Mouse (Mus musculus) midbrain, embryonic 16.5 days (tissue): ENCODE data around the gene Fgf5. TPM values are rescaled to one million over a fixed set of nuclear protein-coding genes. Genes with fewer than 3 reads are reported as not detected.
A peak's percentile ranks its signal among the peaks of the same experiment; 100 is the strongest.

Experiments
- ATAC-seq: fragments of 200-750 bp; cut with Nextera tagmentation; 2 replicates; pipeline ENCODE4 v1.8.0; 2017; ENCODE audit warnings: moderate TSS enrichment
- H3K27ac ChIP-seq: fragments of 300-500 bp; sonication (generic); 2 replicates; pipeline ENCODE4 v1.5.1; 2014; ENCODE audit warnings: mild to moderate bottlenecking, low read length, mixed read lengths
- H3K27me3 ChIP-seq: fragments of 300-500 bp; sonication (generic); 2 replicates; pipeline ENCODE4 v1.6.1; 2014; ENCODE audit warnings: low read depth, low read length, mixed read lengths; ENCODE audit not compliant: control insufficient read depth, insufficient read depth
- H3K36me3 ChIP-seq: fragments of 300-500 bp; sonication (generic); 2 replicates; pipeline ENCODE4 v1.6.1; 2014; ENCODE audit warnings: mild to moderate bottlenecking, low read length, moderate library complexity, mixed read lengths; ENCODE audit not compliant: control insufficient read depth, insufficient read depth
- H3K4me1 ChIP-seq: fragments of 300-500 bp; sonication (generic); 2 replicates; pipeline ENCODE4 v1.6.1; 2014; ENCODE audit warnings: mild to moderate bottlenecking, low read length, mixed read lengths; ENCODE audit not compliant: control insufficient read depth, insufficient read depth
- H3K4me2 ChIP-seq: fragments of 300-500 bp; sonication (generic); 2 replicates; pipeline ENCODE4 v1.6.1; 2014; ENCODE audit warnings: mild to moderate bottlenecking, low read length, mixed read lengths
- H3K4me3 ChIP-seq: fragments of 300-500 bp; sonication (generic); 2 replicates; pipeline ENCODE4 v1.5.1; 2014; ENCODE audit warnings: low read depth, mild to moderate bottlenecking, low read length, moderate library complexity, mixed read lengths
- H3K9ac ChIP-seq: fragments of 300-500 bp; sonication (generic); 2 replicates; pipeline ENCODE4 v1.6.1; 2014; ENCODE audit warnings: low read depth, low read length, mixed read lengths
- H3K9me3 ChIP-seq: fragments of 300-500 bp; sonication (generic); replicated peaks from 2 replicates; pipeline ENCODE4 v1.6.1; 2014; ENCODE audit warnings: mild to moderate bottlenecking, low read length, mixed read lengths; ENCODE audit not compliant: control insufficient read depth, poor library complexity, severe bottlenecking
- WGBS: fragments of 180-500 bp; shearing (Covaris S2); extraction: QIAGEN DNeasy Blood & Tissue Kit; methylation state at CpG from one replicate; pipeline ENCODE4 v1.1.7; 2014; 5-methylcytosine and 5-hydroxymethylcytosine counted together
- polyA plus RNA-seq: library from polyadenylated mRNA; unstranded; fragments of >200 nt; fragmentation: Nextera tagmentation; extraction: Ambion mirVana; gene quantifications from 2 replicates; pipeline ENCODE4 v1.2.1, GENCODE M21; 2015

Gene Fgf5
- polyA plus RNA-seq, 1 experiment from 2014 or later: 1.4 TPM

- H3K36me3 ChIP-seq: no peaks in the 10 kb centered on the region
- ATAC-seq: no peak
- 79% methylated on average over 7 of the region's 7 CpGs for WGBS
These were observed 7.2 kb upstream of the Fgf5 start for GRCm38 (mm10) chr5:98246826-98247225.

GRCm38 (mm10) chr5:98247516-98247915 lies 6.5 kb upstream of the Fgf5 start:
- no peak for ATAC-seq
- WGBS: 42% methylated on average over 2 of the region's 2 CpGs
- H3K36me3 ChIP-seq: no peaks in the 10 kb centered on the region

More at GRCm38 (mm10) chr5:98246826-98247225, 7.2 kb upstream of the Fgf5 start:
- Histone ChIP-seq H3K9ac (no peak overlapping the region), H3K4me1 (no peaks in the 10 kb centered on the region), H3K9me3 (no peaks in the 10 kb centered on the region), H3K4me2 (no peak overlapping the region), H3K27ac (no peak overlapping the region), H3K27me3 (no peaks in the 10 kb centered on the region; the same call in 1 of the 2 replicates), H3K4me3 (no peak overlapping the region)

DNA sequence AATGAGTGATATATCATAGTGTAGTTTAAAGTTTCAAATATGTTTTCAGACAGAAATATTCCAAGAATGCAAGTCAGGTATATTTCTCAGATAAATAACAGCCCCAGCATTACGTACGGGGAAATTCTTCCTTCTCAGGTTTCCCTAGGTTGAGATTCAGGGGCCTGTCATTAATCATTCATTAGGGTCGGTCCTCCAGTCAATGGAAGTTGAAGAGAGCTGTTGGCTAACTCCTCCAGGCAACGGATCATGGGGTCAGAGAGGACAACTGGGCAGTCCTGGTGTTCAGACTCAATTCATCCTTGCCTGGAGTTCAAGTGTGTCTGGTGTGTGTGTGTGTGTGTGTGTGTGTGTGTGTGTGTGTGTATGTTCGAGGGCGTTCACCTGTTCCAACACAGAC lies 837 bp upstream of the Fgf5 start:
- Histone ChIP-seq H3K27ac (no peak overlapping the region), H3K4me1 (peaks cover 11% of the 10 kb centered on the region), H3K9me3 (no peaks in the 10 kb centered on the region), H3K36me3 (no peaks in the 10 kb centered on the region), H3K27me3 (peaks cover 17% of the 10 kb centered on the region), H3K9ac (no peak overlapping the region), H3K4me2 (no peak overlapping the region), H3K4me3 (no peak overlapping the region)
- ATAC-seq: no peak
- 33% methylated on average over 6 of the region's 6 CpGs for WGBS

More at GRCm38 (mm10) chr5:98247516-98247915, 6.5 kb upstream of the Fgf5 start:
- H3K4me2 ChIP-seq: no peak overlapping the region
- no peak overlapping the region for H3K9ac ChIP-seq
- peaks cover 3% of the 10 kb centered on the region; the same call in 1 of the 2 replicates for H3K27me3 ChIP-seq
- H3K4me1 ChIP-seq: no peaks in the 10 kb centered on the region
- H3K9me3 ChIP-seq: no peaks in the 10 kb centered on the region
- no peak overlapping the region for H3K4me3 ChIP-seq
- no peak overlapping the region for H3K27ac ChIP-seq

DNA sequence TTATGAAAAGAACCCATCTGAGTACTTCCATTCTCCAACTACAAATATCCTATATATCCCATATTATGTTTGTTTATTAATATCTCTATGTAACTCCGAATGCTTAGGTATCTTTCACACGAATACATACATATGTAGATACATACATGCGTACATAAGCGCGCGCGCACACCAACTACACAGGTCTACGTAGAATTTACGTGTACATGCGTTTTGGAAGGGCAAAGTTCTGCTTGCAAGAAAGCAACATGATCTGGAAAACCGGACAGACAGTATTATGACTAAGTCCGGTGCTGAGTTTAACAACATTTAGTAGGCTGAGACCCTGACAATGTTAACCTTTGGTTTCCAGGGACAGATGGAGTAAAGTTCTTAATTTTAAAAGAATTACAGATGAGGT lies 1.2 kb downstream of the Fgf5 start:
- H3K4me2 ChIP-seq: peak overlapping the region; percentile 98
- H3K36me3 ChIP-seq: no peaks in the 10 kb centered on the region
- no peak overlapping the region; the same call in 1 of the 2 replicates for H3K4me3 ChIP-seq
- no peak overlapping the region for H3K27ac ChIP-seq
- no peak for ATAC-seq
- 3% methylated on average over 12 of the region's 12 CpGs for WGBS
- H3K9ac ChIP-seq: no peak overlapping the region
- peaks cover 11% of the 10 kb centered on the region for H3K4me1 ChIP-seq
- no peaks in the 10 kb centered on the region for H3K9me3 ChIP-seq
- peaks cover 17% of the 10 kb centered on the region for H3K27me3 ChIP-seq

- Histone ChIP-seq H3K27me3 (peaks cover 17% of the 10 kb centered on the region), H3K36me3 (no peaks in the 10 kb centered on the region), H3K9ac (no peak overlapping the region), H3K27ac (no peak overlapping the region), H3K4me1 (peaks cover 11% of the 10 kb centered on the region), H3K4me2 (peak overlapping the region; percentile 98), H3K9me3 (no peaks in the 10 kb centered on the region), H3K4me3 (peak overlapping the region; percentile 19)
- no peak for ATAC-seq
- 8% methylated on average over 18 of the region's 18 CpGs for WGBS
These were observed 1.9 kb downstream of the Fgf5 start for GRCm38 (mm10) chr5:98255760-98256490.

DNA sequence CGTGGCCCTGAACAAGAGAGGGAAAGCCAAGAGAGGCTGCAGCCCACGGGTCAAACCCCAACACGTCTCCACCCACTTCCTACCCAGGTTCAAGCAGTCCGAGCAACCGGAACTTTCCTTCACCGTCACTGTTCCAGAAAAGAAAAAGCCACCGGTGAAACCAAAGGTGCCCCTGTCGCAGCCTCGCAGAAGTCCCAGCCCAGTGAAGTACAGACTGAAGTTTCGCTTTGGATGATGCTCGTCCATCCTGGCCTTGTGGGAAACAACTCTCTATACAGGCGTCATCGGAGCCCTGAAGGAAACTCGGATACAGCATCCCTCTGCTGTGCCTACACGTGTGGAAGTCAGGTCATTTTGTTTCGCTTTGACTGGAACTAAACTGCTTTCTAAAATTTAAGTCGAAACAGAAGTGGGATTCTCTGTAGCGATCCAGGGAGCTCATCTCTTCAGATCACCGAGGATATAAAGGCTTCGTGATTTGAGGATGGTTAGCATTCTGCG lies 21.4 kb downstream of the Fgf5 start:
- H3K4me3 ChIP-seq: no peak overlapping the region
- no peak overlapping the region for H3K9ac ChIP-seq
- H3K9me3 ChIP-seq: no peaks in the 10 kb centered on the region
- no peaks in the 10 kb centered on the region for H3K36me3 ChIP-seq
- no peak overlapping the region for H3K27ac ChIP-seq
- no peak overlapping the region for H3K4me2 ChIP-seq
- no peak for ATAC-seq
- no peaks in the 10 kb centered on the region for H3K4me1 ChIP-seq
- WGBS: 88% methylated on average over 21 of the region's 21 CpGs
- H3K27me3 ChIP-seq: no peaks in the 10 kb centered on the region

DNA sequence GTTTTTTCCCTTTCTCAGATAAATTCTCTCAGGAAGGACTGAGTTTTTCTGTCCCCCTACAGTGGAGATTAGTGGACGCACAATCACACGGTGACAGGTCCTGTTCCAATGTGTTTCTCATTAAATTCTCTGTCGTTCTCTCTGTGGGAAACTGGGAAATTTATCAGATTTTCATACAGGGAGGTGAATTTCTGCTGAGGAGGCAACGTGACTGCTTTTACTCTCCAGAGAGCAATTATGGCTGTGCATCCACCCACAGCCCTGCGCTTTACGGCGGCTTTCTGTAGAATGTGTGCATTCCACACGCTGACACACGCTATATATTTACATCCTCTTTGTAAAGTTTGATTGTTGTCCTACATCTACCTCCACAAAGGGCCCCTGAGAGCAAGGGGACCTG lies 28.0 kb downstream of the Fgf5 start:
- peak overlapping the region; percentile 28 for H3K4me2 ChIP-seq
- H3K9me3 ChIP-seq: no peaks in the 10 kb centered on the region
- H3K4me1 ChIP-seq: peaks cover 12% of the 10 kb centered on the region
- no peak overlapping the region for H3K27ac ChIP-seq
- peak; percentile 45; the same call in 1 of the 2 replicates for ATAC-seq
- H3K36me3 ChIP-seq: no peaks in the 10 kb centered on the region
- 26% methylated on average over 9 of the region's 9 CpGs for WGBS
- no peak overlapping the region for H3K4me3 ChIP-seq
- 0 out of 2 replicates have a peak overlapping the region, but pooled peaks have one; percentile 14 for H3K9ac ChIP-seq
- no peaks in the 10 kb centered on the region; the same call in 1 of the 2 replicates for H3K27me3 ChIP-seq

- Histone ChIP-seq H3K27me3 (no peaks in the 10 kb centered on the region; the same call in 1 of the 2 replicates), H3K27ac (no peak overlapping the region), H3K9me3 (no peaks in the 10 kb centered on the region), H3K4me3 (no peak overlapping the region), H3K4me1 (peaks cover 12% of the 10 kb centered on the region), H3K4me2 (no peak overlapping the region), H3K36me3 (no peaks in the 10 kb centered on the region), H3K9ac (no peak overlapping the region)
- 31% methylated on average over 17 of the region's 17 CpGs for WGBS
- ATAC-seq: no peak
These were observed 29.9 kb downstream of the Fgf5 start for GRCm38 (mm10) chr5:98283696-98284478.

- no peak overlapping the region for H3K27ac ChIP-seq
- peaks cover 13% of the 10 kb centered on the region for H3K4me1 ChIP-seq
- H3K9ac ChIP-seq: no peak overlapping the region
- peaks cover 6% of the 10 kb centered on the region for H3K27me3 ChIP-seq
- no peak overlapping the region for H3K4me2 ChIP-seq
- H3K9me3 ChIP-seq: no peaks in the 10 kb centered on the region
- H3K36me3 ChIP-seq: no peaks in the 10 kb centered on the region
- 85% methylated on average over 8 of the region's 8 CpGs for WGBS
- no peak for ATAC-seq
- no peak overlapping the region for H3K4me3 ChIP-seq
These were observed 36.7 kb downstream of the Fgf5 start for GRCm38 (mm10) chr5:98290642-98291041.
